Mouse (Mus musculus) testis, adult 10 weeks (tissue): Measurements from ENCODE around the gene Crtac1. TPM values are rescaled to one million over a fixed set of nuclear protein-coding genes. Genes with fewer than 3 reads are reported as not detected.

Experiments
- polyA plus RNA-seq: library from polyadenylated mRNA; stranded (reverse); fragments of 350-450 nt; fragmentation: Illumina TruSeq; extraction: RNeasy Lipid Tissue Mini Kit (QIAGEN cat#74804); gene quantifications from one replicate; pipeline ENCODE4 v1.2.3, GENCODE M21; 2014; ENCODE audit warnings: low read depth, low replicate concordance

The Crtac1 gene
- 2.0 TPM for polyA plus RNA-seq

DNA sequence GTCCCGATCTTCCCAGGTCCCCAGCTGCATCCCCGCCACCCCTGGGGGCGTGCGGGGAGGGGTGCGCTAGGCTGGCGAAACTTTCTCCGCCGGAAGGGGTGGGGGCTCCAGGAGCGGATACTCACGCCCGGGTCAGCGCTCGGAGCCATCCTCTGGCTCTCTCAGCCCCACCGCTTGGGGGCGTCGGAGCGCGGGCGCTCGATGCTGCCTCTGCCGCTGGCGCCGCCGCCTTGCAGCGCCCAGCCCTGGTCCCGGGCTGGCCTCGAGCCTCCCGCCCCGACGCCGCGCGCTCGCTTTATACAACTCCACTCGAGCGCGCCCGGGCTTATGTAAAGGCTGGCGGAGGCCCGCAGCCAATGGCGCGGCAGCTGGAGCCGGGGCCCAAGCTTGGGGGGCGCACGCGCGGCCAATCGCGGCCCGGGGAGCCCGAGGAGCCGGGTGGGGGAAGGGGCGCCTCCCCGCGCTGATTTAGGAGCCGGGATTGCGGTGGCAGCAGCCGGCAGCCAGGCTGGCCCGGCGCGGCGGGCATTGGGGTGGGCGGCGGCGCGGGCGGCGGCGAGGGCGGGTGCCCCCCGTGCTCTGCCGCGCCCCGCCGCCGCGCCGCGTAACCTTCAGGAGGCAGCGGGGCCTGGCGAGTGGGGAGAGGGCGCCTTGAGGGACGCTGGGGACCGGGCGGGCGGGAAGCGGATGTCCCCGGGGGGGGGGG, at the start of gene Crtac1:
TSS of gene Crtac1 (minus strand) at position 299 of the 706 bp plus-strand sequence.

DNA sequence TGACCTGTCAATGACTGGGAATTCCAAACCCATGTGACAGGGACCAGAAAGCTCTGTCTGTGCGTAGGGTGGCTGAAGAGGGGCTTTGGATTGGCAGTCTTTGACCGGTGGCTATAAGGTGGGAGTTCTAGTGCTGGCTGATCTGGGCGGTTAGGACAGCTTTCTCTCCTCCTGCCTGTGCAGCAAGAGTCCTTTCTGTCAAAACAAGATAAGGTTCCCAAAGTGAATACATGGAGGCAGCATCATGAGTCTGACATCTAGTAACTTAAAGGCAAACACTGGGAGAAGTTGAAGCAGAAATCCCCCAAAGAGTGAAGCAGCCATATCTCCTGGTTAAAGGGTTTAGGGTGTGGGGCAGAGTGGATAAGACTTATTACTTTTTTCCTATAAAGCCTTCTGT, 184.1 kb downstream of the Crtac1 start, which contains the start of gene Golga7b:
TSS of gene Golga7b (plus strand) at position 56 of the 400 bp plus-strand sequence.

Other genes with a start within 250 kb of the Crtac1 start
- gene Sfrp5, start 229.5 kb downstream of the Crtac1 start, polyA plus RNA-seq, result not detected
- 0.73 TPM for gene Golga7b, start 184.2 kb downstream of the Crtac1 start, polyA plus RNA-seq
- gene R3hcc1l, start 87.0 kb upstream of the Crtac1 start, polyA plus RNA-seq, result 16.1 TPM
- gene Loxl4, start 181.0 kb upstream of the Crtac1 start, polyA plus RNA-seq, result 0.08 TPM